Comparison of ENCODE assay signal across 18 mouse cellular contexts in the genomic region with DNA sequence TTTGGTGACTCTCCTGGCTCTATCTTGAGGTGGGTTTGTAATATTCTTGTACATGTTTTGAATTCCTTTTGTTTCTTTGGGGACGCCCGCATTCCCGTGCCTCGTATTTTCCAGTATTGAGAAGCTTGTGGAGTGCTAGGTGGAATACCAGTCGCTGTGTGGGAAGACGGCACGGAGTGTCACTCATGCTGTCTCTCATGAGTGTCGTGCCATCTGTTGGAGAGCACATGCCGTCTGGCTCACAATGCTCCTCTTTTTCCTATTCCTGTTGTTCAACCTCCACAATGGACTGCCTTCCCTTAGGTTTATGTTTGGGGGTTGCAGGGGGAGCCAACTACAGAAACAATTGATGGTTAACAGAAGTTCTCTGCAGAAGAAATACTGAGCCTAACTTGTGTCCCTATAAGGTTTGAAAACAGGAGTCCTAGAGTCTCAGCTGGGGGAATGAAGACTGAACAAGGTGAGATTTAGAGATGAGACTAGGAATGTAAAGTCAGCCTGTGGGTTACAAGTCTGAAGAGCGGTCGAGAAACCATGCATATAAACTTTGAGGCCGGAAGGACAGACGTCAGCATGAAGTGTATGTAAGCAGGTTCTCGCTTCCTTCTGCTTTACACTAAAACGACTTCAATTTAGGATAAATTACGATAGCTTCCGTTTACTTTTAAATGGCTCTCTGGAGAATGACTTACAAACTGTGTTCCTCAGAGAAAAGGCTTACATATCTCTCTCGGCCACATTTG. TPM values are rescaled to one million over a fixed set of nuclear protein-coding genes. Genes with fewer than 3 reads are reported as not detected.
DNase-seq lines count a peak whose midpoint lies in the region; ATAC-seq lines count a peak whose summit lies in the region.
"Had no signal": no experiment of that assay in that cellular context is flagged by ENCODE, and none has a peak within 500 bp of the region (broad histone marks: within the 10 kb centered on the region; RNA-seq: fewer than 3 reads in every experiment).

No protein-coding gene starts in this region.

- peak; percentile 93 for ATAC-seq in frontal cortex, adult (ENCODE audit: low TSS enrichment)
- ATAC-seq in hematopoietic stem cell, adult 5-6 weeks (replicated peaks in 1 of 2; ENCODE audit: insufficient read depth in 1 of 2, low FRiP score in 2 of 2, low TSS enrichment in 1 of 2, low read depth in 1 of 2, poor library complexity in 2 of 2, severe bottlenecking in 2 of 2): peak; percentile 62 to 76; a peak in 3 of 4 replicates

- H3K9me3 ChIP-seq in limb, embryonic 10.5 days (replicated peaks): no peaks in the 10 kb centered on the region
- H3K9me3 ChIP-seq: G1E; heart, embryonic 10.5 days; limb, embryonic 13.5 days; liver, embryonic 15.5 days had no signal

- no peak overlapping the region for H3K4me3 ChIP-seq in limb, embryonic 10.5 days
- H3K4me3 ChIP-seq: heart, embryonic 10.5 days; limb, embryonic 13.5 days; liver, embryonic 15.5 days had no signal

- H3K4me1 ChIP-seq in limb, embryonic 10.5 days: no peaks in the 10 kb centered on the region
- H3K4me1 ChIP-seq: limb, embryonic 13.5 days; liver, embryonic 15.5 days had no signal

- H3K36me3 ChIP-seq in limb, embryonic 10.5 days: peaks cover 45% of the 10 kb centered on the region

- no peak for DNase-seq in frontal cortex, postnatal 10 days (ENCODE audit: low spot score in 2 of 2)
- peak; percentile 81 for DNase-seq in brain, adult 2 months (ENCODE audit: low read depth, low spot score)
- DNase-seq in layer of hippocampus, postnatal 36 days: peak; percentile 68 to 70
- no peak for DNase-seq in adrenal gland, postnatal 14 days
- DNase-seq in kidney, postnatal 25 days: no peak
- no peak for DNase-seq in limb, embryonic 10.5 days (ENCODE audit: low spot score)
- DNase-seq: adrenal gland, postnatal 25 days; gastrocnemius, postnatal 14 days; kidney, adult 2 months; kidney, postnatal 4 days; lung, postnatal 14 days; thymus, postnatal 14 days had no signal

- no peak overlapping the region for H3K27ac ChIP-seq in limb, embryonic 10.5 days
- H3K27ac ChIP-seq: heart, embryonic 10.5 days; limb, embryonic 13.5 days; liver, embryonic 15.5 days had no signal

- H3K27me3 ChIP-seq in limb, embryonic 10.5 days (ENCODE audit: low read depth, poor library complexity, severe bottlenecking): no peaks in the 10 kb centered on the region
- H3K27me3 ChIP-seq: limb, embryonic 13.5 days; liver, embryonic 15.5 days had no signal

- 92% methylated on average over 18 of the region's 18 CpGs for WGBS in limb, embryonic 10.5 days

RNA-seq across cellular contexts. Expression of gene Lbr, which starts 31.2 kb away (rescaled TPM):
- 198 and 199 TPM in 2 replicates for total RNA-seq in hematopoietic stem cell, adult 5-6 weeks (2017)
- total RNA-seq in layer of hippocampus, postnatal 36 days (2021): 10 to 100 TPM; 10.3 to 18.0 TPM
- total RNA-seq in adrenal gland, postnatal 14 days (2021): 33.7 and 42.9 TPM in 2 replicates
- polyA plus RNA-seq in limb, embryonic 10.5 days (2016; fragmentation: Nextera tagmentation; extraction: Ambion mirVana): 163 and 166 TPM in 2 replicates

Comparison
In these comparisons a context has a peak if more than half of its experiments do, and no peak if none do; other contexts are left out.
1. DNase-seq: peak in brain, adult 2 months (single experiment) and layer of hippocampus, postnatal 36 days (2 of 2); none in frontal cortex, postnatal 10 days (0 of 2), adrenal gland, postnatal 14 days (single experiment), kidney, postnatal 25 days (0 of 2) and limb, embryonic 10.5 days (single experiment).